Mouse (Mus musculus) ovary, adult 2 months (tissue): Measurements from ENCODE around the gene Luc7l2. TPM values are rescaled to one million over a fixed set of nuclear protein-coding genes. Genes with fewer than 3 reads are reported as not detected.

ENCODE experiments used
- polyA plus RNA-seq: library from polyadenylated mRNA; depleted of rRNA; stranded (reverse); fragments of >200 nt; gene quantifications from 2 replicates; pipeline ENCODE4 v1.2.3, GENCODE M21; 2012; rRNA removed

Gene Luc7l2
- polyA plus RNA-seq, result 27.7 and 34.7 TPM in 2 replicates

GRCm38 (mm10) chr6:38551062-38551988 is at the start of gene Luc7l2:
Luc7l2 (plus strand) TSS chr6:38551334.

GRCm38 (mm10) chr6:38533428-38534405 is 17.4 kb upstream of the Luc7l2 start, which contains the start of gene Fmc1:
Fmc1 (plus strand) TSS chr6:38533502.

DNA sequence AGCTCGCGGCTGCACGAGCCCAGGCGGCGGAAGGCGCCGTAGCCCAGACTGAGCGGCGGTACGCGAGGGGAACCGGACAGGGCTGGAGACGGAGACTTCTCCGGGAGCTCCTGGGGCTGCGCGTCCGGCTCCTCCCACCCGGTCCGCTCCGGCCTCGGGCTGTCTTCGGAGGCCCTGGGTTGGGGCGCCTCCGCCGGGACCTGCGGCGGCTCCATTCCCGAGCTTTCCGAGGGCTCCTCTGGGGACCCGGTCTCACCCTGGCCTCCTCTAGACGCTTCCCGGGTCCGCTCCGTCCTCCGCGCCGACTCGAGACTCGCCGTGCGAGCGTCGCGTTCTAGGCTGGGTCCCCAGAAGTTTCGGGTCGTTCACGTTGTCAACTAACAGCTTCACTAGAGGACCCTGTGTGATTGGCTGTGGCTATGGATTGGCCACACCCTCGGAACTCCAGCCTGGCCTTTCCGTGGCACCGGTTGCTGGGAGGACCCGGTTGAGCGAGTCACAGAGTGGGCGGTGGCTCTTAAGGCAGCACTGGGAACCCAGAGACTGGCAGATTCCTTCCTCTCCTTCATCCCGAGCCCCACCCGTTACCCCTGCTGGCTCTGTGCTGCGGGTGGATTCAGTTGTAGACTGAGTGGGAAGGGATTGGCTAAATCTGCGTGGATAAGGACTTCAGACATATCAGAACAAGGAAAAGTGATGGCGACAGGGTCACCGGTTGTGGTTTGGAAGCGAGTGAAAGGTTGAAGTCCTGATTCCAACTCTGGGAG is 85.9 kb downstream of the Luc7l2 start, which contains the start of gene Klrg2:
TSS of gene Klrg2 (minus strand) at position 391 of the 767 bp plus-strand sequence.

Other genes with a start within 250 kb of the Luc7l2 start
- 35.9 and 36.0 TPM in 2 replicates for gene Zc3hav1, start 196.7 kb upstream of the Luc7l2 start, polyA plus RNA-seq
- 1.0 and 1.5 TPM in 2 replicates for gene Ttc26, start 169.9 kb upstream of the Luc7l2 start, polyA plus RNA-seq
- 8.9 and 10.8 TPM in 2 replicates for gene Ubn2, start 117.4 kb upstream of the Luc7l2 start, polyA plus RNA-seq
- 420 and 421 TPM in 2 replicates for gene Fmc1, start 17.8 kb upstream of the Luc7l2 start, polyA plus RNA-seq
- gene Klrg2, start 85.9 kb downstream of the Luc7l2 start, polyA plus RNA-seq, result 2.9 and 3.1 TPM in 2 replicates
- gene Clec2l, start 111.7 kb downstream of the Luc7l2 start, polyA plus RNA-seq, result 13.9 and 14.7 TPM in 2 replicates